Mouse (Mus musculus): ENCODE measurements around the gene Krtap4-9. TPM values are rescaled to one million over a fixed set of nuclear protein-coding genes. Genes with fewer than 3 reads are reported as not detected.

The Krtap4-9 gene
- polyA plus RNA-seq, 1 experiment from 2014 or later: not detected

Other genes starting within 250 kb of the Krtap4-9 start
- gene Krt40, start 242.0 kb upstream of the Krtap4-9 start, polyA plus RNA-seq (2016; fragmentation: Nextera tagmentation; extraction: Ambion mirVana): not detected in 2 replicates
- not detected in 2 replicates for gene Krtap3-3, start 234.3 kb upstream of the Krtap4-9 start, polyA plus RNA-seq (2016; fragmentation: Nextera tagmentation; extraction: Ambion mirVana)
- not detected in 2 replicates for gene Krtap3-2, start 228.3 kb upstream of the Krtap4-9 start, polyA plus RNA-seq (2016; fragmentation: Nextera tagmentation; extraction: Ambion mirVana)
- gene Gm11939, start 225.7 kb upstream of the Krtap4-9 start, polyA plus RNA-seq (2016; fragmentation: Nextera tagmentation; extraction: Ambion mirVana): not detected in 2 replicates
- not detected in 2 replicates for gene Krtap3-1, start 218.6 kb upstream of the Krtap4-9 start, polyA plus RNA-seq (2016; fragmentation: Nextera tagmentation; extraction: Ambion mirVana)
- not detected in 2 replicates for gene Krtap1-5, start 204.2 kb upstream of the Krtap4-9 start, polyA plus RNA-seq (2016; fragmentation: Nextera tagmentation; extraction: Ambion mirVana)
- gene Krtap1-4, start 201.5 kb upstream of the Krtap4-9 start, polyA plus RNA-seq (2016; fragmentation: Nextera tagmentation; extraction: Ambion mirVana): not detected in 2 replicates
- gene Krtap1-3, start 193.9 kb upstream of the Krtap4-9 start, polyA plus RNA-seq (2016; fragmentation: Nextera tagmentation; extraction: Ambion mirVana): not detected in 2 replicates
- gene Krtap9-3, start 187.1 kb upstream of the Krtap4-9 start, polyA plus RNA-seq (2016; fragmentation: Nextera tagmentation; extraction: Ambion mirVana): not detected in 2 replicates
- not detected in 2 replicates for gene Gm11938, start 181.9 kb upstream of the Krtap4-9 start, polyA plus RNA-seq (2016; fragmentation: Nextera tagmentation; extraction: Ambion mirVana)
- not detected in 2 replicates for gene Gm11937, start 175.0 kb upstream of the Krtap4-9 start, polyA plus RNA-seq (2016; fragmentation: Nextera tagmentation; extraction: Ambion mirVana)
- not detected in 2 replicates for gene Krtap2-4, start 170.4 kb upstream of the Krtap4-9 start, polyA plus RNA-seq (2016; fragmentation: Nextera tagmentation; extraction: Ambion mirVana)
- gene Gm11562, start 164.8 kb upstream of the Krtap4-9 start, polyA plus RNA-seq (2016; fragmentation: Nextera tagmentation; extraction: Ambion mirVana): not detected in 2 replicates
- gene Krtap4-1, start 157.0 kb upstream of the Krtap4-9 start, polyA plus RNA-seq (2016; fragmentation: Nextera tagmentation; extraction: Ambion mirVana): not detected in 2 replicates
- gene Krtap4-2, start 150.1 kb upstream of the Krtap4-9 start, polyA plus RNA-seq (2016; fragmentation: Nextera tagmentation; extraction: Ambion mirVana): not detected in 2 replicates
- gene Krtap4-7, start 141.1 kb upstream of the Krtap4-9 start, polyA plus RNA-seq (2016; fragmentation: Nextera tagmentation; extraction: Ambion mirVana): not detected in 2 replicates
- not detected in 2 replicates for gene Gm11555, start 135.0 kb upstream of the Krtap4-9 start, polyA plus RNA-seq (2016; fragmentation: Nextera tagmentation; extraction: Ambion mirVana)
- not detected in 2 replicates for gene Gm11563, start 126.2 kb upstream of the Krtap4-9 start, polyA plus RNA-seq (2016; fragmentation: Nextera tagmentation; extraction: Ambion mirVana)
- gene Krtap4-6, start 119.2 kb upstream of the Krtap4-9 start, polyA plus RNA-seq (2016; fragmentation: Nextera tagmentation; extraction: Ambion mirVana): not detected in 2 replicates
- gene Gm14190, start 94.5 kb upstream of the Krtap4-9 start, polyA plus RNA-seq (2016; fragmentation: Nextera tagmentation; extraction: Ambion mirVana): not detected in 2 replicates
- not detected in 2 replicates for gene Gm14180, start 50.9 kb upstream of the Krtap4-9 start, polyA plus RNA-seq (2016; fragmentation: Nextera tagmentation; extraction: Ambion mirVana)
- gene Gm11595, start 12.3 kb upstream of the Krtap4-9 start, polyA plus RNA-seq (2016; fragmentation: Nextera tagmentation; extraction: Ambion mirVana): not detected in 2 replicates
- not detected in 2 replicates for gene Krtap4-8, start 4.5 kb upstream of the Krtap4-9 start, polyA plus RNA-seq (2016; fragmentation: Nextera tagmentation; extraction: Ambion mirVana)
- not detected in 2 replicates for gene Gm11596, start 8.3 kb downstream of the Krtap4-9 start, polyA plus RNA-seq (2016; fragmentation: Nextera tagmentation; extraction: Ambion mirVana)
- gene Gm11569, start 13.7 kb downstream of the Krtap4-9 start, polyA plus RNA-seq (2016; fragmentation: Nextera tagmentation; extraction: Ambion mirVana): not detected in 2 replicates
- not detected in 2 replicates for gene Gm11554, start 19.2 kb downstream of the Krtap4-9 start, polyA plus RNA-seq (2016; fragmentation: Nextera tagmentation; extraction: Ambion mirVana)
- gene Krtap4-13, start 24.7 kb downstream of the Krtap4-9 start, polyA plus RNA-seq (2016; fragmentation: Nextera tagmentation; extraction: Ambion mirVana): not detected in 2 replicates
- not detected in 2 replicates for gene Gm11564, start 30.5 kb downstream of the Krtap4-9 start, polyA plus RNA-seq (2016; fragmentation: Nextera tagmentation; extraction: Ambion mirVana)
- not detected in 2 replicates for gene 2300003K06Rik, start 52.9 kb downstream of the Krtap4-9 start, polyA plus RNA-seq (2016; fragmentation: Nextera tagmentation; extraction: Ambion mirVana)
- gene Krtap4-16, start 66.4 kb downstream of the Krtap4-9 start, polyA plus RNA-seq (2016; fragmentation: Nextera tagmentation; extraction: Ambion mirVana): not detected in 2 replicates
- gene Gm11568, start 72.7 kb downstream of the Krtap4-9 start, polyA plus RNA-seq (2016; fragmentation: Nextera tagmentation; extraction: Ambion mirVana): not detected in 2 replicates
- not detected in 2 replicates for gene Gm11559, start 79.3 kb downstream of the Krtap4-9 start, polyA plus RNA-seq (2016; fragmentation: Nextera tagmentation; extraction: Ambion mirVana)
- not detected in 2 replicates for gene Krtap9-1, start 88.2 kb downstream of the Krtap4-9 start, polyA plus RNA-seq (2016; fragmentation: Nextera tagmentation; extraction: Ambion mirVana)
- not detected in 2 replicates for gene Gm11567, start 94.0 kb downstream of the Krtap4-9 start, polyA plus RNA-seq (2016; fragmentation: Nextera tagmentation; extraction: Ambion mirVana)
- gene Krtap31-1, start 122.7 kb downstream of the Krtap4-9 start, polyA plus RNA-seq (2016; fragmentation: Nextera tagmentation; extraction: Ambion mirVana): not detected in 2 replicates
- gene Gm11565, start 129.6 kb downstream of the Krtap4-9 start, polyA plus RNA-seq (2016; fragmentation: Nextera tagmentation; extraction: Ambion mirVana): not detected in 2 replicates
- not detected in 2 replicates for gene Krtap31-2, start 151.1 kb downstream of the Krtap4-9 start, polyA plus RNA-seq (2016; fragmentation: Nextera tagmentation; extraction: Ambion mirVana)
- gene Krtap9-5, start 163.3 kb downstream of the Krtap4-9 start, polyA plus RNA-seq (2016; fragmentation: Nextera tagmentation; extraction: Ambion mirVana): not detected in 2 replicates
- not detected in 2 replicates for gene Krtap29-1, start 193.9 kb downstream of the Krtap4-9 start, polyA plus RNA-seq (2016; fragmentation: Nextera tagmentation; extraction: Ambion mirVana)
- gene Krtap16-1, start 201.4 kb downstream of the Krtap4-9 start, polyA plus RNA-seq (2016; fragmentation: Nextera tagmentation; extraction: Ambion mirVana): not detected in 2 replicates
- 1.4 and 1.9 TPM in 2 replicates for gene Krtap17-1, start 208.8 kb downstream of the Krtap4-9 start, polyA plus RNA-seq (2016; fragmentation: Nextera tagmentation; extraction: Ambion mirVana)
- not detected in 2 replicates for gene Krt33a, start 231.0 kb downstream of the Krtap4-9 start, polyA plus RNA-seq (2016; fragmentation: Nextera tagmentation; extraction: Ambion mirVana)
- 0.18 and 0.27 TPM in 2 replicates for gene Krt33b, start 244.7 kb downstream of the Krtap4-9 start, polyA plus RNA-seq (2016; fragmentation: Nextera tagmentation; extraction: Ambion mirVana)

Data from limb, embryonic 12.5 days (tissue).